Mouse (Mus musculus) kidney, postnatal 14 days (tissue): ENCODE measurements around the gene Sstr2.
"Not testable (repeated sequence)": the region's sequence is repeated elsewhere in the genome, so short reads cannot be mapped to it uniquely, and the experiment has no call there.

ENCODE experiments used
- DNase-seq: peaks from one replicate; pipeline ENCODE4 v3.0.0; 2022; ENCODE audit warnings: mixed read lengths

Gene Sstr2

DNA sequence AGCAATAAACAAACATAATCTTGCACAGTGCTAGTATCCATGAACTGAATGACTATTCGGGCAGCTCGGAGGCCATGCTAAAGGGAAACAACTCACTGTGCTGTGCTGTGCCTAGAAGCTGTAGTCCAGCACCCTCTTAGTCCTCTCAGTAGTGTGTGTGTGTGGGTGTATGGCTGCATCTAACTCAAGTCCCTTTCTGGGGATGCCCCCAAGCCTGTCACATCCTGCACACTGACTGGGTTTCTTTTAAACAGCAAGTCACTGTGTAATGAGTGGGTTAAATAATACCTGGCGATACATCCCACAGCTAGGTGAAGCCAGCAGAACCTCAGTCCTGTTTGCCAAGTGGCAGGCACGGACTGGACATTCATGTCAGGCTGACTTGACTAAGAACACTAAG, 39.6 kb downstream of the Sstr2 start:
- no peak for DNase-seq

DNA sequence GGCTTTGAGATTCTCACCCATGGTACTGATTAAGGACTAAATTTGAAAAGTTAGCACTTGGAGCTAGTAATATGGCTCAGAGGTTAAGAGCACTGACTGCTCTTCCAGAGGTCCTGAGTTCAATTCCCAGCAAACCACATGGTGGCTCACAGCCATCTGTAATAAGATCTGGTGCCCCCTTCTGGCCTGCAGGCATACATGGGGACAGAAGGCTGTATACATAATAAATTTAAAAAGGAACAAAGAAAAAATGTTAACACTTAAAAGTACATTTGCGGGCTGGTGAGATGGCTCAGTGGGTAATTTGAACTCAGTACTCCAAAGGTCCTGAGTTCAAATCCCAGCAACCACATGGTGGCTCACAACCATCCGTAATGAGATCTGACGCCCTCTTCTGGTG, 41.1 kb downstream of the Sstr2 start:
- DNase-seq: not testable (repeated sequence)

DNA sequence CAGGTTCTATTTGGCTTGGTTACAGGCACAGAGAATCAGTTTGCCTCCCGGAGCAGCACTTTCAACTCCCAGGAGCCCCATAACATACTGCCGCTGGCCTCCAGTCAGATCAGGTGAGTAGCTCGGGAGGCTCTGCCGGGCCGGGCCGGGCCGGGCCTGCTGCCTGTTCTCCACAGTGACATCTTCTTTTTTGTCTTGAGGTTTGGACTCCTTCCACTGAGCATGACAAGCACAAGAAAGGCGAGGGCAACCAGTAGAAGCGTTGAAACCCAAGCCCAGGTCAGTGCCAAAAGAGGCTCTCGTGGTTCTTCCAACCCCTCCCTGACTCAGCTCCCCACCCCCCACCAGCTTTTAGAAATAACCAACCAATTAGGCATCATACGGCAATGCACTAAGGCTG, 41.8 kb downstream of the Sstr2 start:
- no peak for DNase-seq

DNA sequence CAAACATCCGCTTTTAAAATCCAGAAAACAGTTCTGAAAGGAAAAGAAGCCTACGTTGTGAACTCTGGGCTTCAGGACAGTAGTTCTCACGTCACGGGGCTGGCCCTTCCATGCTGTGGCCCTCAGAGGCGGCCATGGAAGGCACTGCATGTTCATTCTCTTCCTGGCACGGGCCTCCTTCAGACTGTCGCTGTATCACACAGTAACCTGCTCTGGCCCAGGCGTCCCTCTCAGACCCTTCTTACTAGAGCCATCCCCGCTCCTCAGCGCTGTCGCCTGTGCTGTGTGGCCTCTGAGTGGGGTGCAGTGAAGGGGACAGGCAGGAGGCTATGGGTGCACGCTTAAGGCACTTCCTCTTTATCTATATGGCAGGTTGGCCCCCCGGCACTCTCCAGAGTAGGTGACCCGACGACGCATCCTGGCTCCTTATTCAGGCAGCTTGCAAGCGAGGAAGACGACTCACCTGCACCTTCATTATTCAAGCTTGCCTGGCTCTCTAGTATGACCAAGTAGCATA, 42.8 kb downstream of the Sstr2 start:
- no peak for DNase-seq

DNA sequence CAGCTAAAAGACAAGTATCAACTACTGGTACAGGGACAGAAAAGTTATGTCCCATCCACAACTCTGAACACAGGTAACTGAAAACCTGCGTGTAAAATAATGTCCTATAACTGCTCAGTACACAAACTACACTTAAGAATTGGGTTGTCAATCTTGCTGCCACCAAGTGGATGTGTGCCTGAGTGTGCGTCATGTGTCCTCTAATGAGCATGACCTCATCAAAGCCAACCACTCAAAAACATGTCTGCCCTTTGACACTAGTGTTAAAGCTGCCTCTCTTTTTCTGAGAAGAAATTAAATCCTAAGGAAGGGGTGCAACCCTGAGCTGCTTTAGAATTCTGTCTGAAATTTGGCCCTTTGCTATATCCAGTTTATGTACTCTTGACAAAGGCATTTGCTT, 45.1 kb downstream of the Sstr2 start:
- DNase-seq: no peak

DNA sequence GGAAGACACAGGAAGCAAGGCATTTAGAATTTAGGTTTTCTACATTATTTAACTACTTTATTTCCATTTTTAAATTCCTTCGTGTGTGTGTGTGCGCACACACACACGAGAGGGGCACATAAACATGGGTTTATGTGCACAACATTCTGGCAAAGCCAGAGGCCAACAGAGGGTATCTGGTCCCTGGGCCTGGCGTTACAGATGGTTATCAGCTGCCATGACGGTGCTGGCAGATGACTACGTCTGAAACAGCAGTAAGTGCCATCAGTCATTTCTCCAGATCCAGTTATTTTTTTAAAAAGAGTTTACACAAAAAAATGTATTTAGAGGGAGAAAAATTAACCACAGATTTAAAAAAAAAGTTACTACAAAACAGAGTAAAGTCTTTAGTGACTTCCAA, 47.1 kb downstream of the Sstr2 start:
- no peak for DNase-seq

DNA sequence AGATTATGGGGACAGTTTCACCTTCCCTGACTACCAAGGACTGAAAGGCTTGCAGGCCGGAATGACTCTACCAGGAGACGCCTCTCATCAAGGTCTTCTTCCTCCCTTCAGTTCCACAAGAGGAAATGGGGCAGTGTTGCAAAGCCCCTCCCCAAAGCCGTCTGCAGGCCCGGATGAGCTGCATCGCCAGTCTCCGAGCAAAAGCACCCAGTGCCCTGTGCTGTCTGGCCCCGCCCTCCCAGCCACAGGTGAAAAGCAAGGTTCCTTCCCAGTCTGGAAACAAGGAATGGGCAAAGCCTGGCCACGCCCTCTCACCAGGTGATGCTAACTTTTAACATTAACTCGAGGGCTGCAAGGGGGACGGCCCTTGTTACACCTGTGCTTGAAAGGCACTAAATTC, 47.5 kb downstream of the Sstr2 start:
- DNase-seq: peak; percentile 68

DNA sequence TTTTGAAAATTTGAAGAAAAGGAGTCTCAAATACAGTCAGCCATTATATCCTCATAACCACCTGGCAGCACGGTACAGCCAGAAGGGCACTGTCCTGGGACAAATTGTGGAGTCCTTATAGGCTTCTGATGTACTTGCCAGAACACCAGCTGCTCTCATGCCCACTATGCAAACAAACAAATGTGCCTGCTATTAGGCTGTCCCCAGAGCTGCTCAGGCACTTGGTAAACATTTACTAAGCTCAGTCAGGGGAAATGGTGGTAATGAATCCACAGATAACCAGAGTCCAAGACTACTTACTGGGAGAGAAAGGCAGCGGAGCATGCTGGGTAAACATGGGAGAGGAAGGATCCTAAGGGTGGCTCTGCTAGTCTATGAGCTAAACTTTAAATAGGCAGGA, 48.0 kb downstream of the Sstr2 start:
- DNase-seq: peak; percentile 71

DNA sequence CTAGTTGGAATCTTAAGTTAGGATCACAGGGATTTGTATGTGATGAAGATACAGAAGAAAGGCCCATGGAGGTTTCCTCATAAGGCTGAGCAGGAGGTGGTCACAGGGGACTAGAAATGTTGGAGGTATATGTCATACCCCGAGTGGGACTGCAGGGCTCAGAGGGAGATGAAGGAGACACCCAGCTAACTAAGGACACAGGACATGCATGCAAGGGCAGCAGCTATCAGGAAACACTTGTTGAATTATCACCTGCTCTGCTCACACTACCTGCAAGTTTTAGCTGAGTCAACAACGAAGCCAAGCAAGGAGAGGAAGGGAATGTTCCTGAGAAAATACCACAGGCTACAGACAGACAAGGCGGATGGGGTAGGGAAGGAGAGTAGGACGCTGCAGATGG, 48.6 kb downstream of the Sstr2 start:
- DNase-seq: no peak

DNA sequence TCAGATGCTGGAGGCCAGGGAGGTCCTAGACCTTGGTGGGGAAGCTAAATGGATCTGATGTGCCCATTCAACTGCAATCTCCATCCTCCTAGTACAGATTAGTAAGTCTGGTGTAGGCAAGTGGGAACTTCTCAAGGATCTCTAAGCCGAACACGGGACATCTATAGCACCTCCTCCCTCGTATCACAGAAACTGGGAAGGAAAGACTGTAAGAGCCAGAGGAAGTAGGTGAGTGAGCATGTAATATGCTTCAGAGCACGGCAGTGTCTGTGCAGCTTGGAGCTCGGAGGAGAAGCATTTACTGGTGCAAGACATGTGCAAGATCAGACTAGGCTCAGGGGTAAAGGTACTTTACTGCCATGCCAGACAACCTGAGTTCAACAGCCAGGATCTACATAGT, 49.7 kb downstream of the Sstr2 start:
- DNase-seq: no peak

DNA sequence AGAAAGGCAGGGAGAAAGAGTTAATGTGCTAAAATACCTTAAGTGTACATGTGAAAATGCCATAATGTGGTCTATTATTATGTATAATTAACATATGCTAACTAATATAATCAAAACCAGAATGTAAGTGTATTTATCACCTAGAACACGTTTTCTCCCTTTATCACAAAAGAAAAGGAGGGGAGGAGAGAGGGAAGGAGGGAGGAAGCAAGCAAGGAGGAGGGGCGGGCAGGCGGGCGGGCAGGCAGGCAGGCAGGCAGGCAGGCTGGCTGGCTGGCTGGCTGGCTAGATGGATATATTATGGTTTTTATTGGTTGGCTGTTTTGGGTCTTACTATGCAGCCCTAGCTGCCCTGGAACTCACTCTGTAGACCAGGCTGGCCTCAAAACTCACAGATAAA, 50.6 kb downstream of the Sstr2 start:
- DNase-seq: no peak

DNA sequence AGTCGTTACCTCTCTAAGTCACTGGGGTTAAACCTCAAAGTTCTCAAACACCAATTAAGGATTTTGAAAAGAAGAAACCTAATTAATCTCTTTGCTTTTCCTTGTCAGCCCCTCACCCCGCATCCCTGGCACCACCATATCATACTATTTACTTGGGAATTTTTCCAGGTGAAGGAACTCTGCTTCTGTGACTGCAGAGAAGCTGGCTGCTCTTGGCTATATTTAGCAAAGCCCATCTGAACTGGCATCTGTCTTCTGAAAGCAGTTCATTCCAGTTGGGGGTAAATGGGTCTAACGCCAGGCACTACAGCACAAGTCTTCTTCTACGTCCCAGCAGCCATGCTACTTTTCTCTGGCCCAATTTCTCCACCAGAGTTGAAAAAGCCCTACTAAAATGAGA, 54.5 kb downstream of the Sstr2 start:
- no peak for DNase-seq

DNA sequence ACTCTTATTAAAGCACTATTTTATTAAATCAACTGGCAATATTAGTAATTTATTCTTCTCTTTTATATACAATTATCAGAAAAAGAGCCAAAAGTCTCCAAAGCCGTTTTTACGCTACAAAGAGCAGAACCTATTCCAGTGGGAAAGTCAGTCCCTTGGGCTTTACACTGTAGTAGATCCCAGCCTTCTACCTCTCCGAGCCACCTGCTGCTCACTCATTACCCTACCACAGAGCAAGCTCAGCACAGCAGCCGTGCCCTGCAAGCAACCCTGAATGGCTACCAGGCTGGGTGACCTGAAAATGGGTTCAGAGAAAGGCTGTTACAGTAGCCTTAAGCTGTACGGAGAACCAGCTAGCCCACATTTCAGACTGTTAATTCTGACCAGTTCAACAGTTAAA, 55.5 kb downstream of the Sstr2 start:
- no peak for DNase-seq
